ENCODE assay signal across 11 mouse cellular contexts in genomic region chr13:37492115-37493001, GRCm38 (mm10).
DNase-seq lines count a peak whose midpoint lies in the region; ATAC-seq lines count a peak whose summit lies in the region.
"Had no signal": no experiment of that assay in that cellular context is flagged by ENCODE, and none has a peak within 500 bp of the region (broad histone marks: within the 10 kb centered on the region; RNA-seq: fewer than 3 reads in every experiment).

No protein-coding gene starts in this region.

- H3K9me3 ChIP-seq in midbrain, embryonic 11.5 days (ENCODE audit: control insufficient read depth, low read length) = no peaks in the 10 kb centered on the region
- H3K9me3 ChIP-seq in midbrain, embryonic 16.5 days (replicated peaks; ENCODE audit: control insufficient read depth, low read length, poor library complexity, severe bottlenecking) = no peaks in the 10 kb centered on the region
- no peaks in the 10 kb centered on the region for H3K9me3 ChIP-seq in forebrain, embryonic 10.5 days
- H3K9me3 ChIP-seq: forebrain, embryonic 12.5 days; heart, embryonic 13.5 days had no signal

- no peaks in the 10 kb centered on the region for H3K36me3 ChIP-seq in midbrain, embryonic 11.5 days (ENCODE audit: control insufficient read depth, insufficient read depth, low read length)
- H3K36me3 ChIP-seq in midbrain, embryonic 16.5 days (ENCODE audit: control insufficient read depth, insufficient read depth, low read length) = no peaks in the 10 kb centered on the region
- no peaks in the 10 kb centered on the region for H3K36me3 ChIP-seq in forebrain, embryonic 10.5 days (replicated peaks)
- H3K36me3 ChIP-seq: forebrain, embryonic 12.5 days; heart, embryonic 13.5 days had no signal

- H3K4me2 ChIP-seq in midbrain, embryonic 11.5 days = no peak overlapping the region
- no peak overlapping the region for H3K4me2 ChIP-seq in midbrain, embryonic 16.5 days (ENCODE audit: low read length)
- H3K4me2 ChIP-seq: forebrain, embryonic 12.5 days; heart, embryonic 13.5 days; liver, embryonic 11.5 days had no signal

- WGBS in midbrain, embryonic 11.5 days = 75% methylated on average over 11 of the region's 11 CpGs
- WGBS in midbrain, embryonic 16.5 days = 89% methylated on average over 11 of the region's 11 CpGs
- 76% methylated on average over 11 of the region's 11 CpGs for WGBS in forebrain, embryonic 10.5 days

- H3K27ac ChIP-seq in midbrain, embryonic 11.5 days (ENCODE audit: low read depth, low read length) = no peak overlapping the region
- H3K27ac ChIP-seq in midbrain, embryonic 16.5 days (ENCODE audit: low read length) = no peak overlapping the region
- no peak overlapping the region for H3K27ac ChIP-seq in forebrain, embryonic 10.5 days
- H3K27ac ChIP-seq: forebrain, embryonic 12.5 days; heart, embryonic 13.5 days had no signal

- H3K4me1 ChIP-seq in midbrain, embryonic 11.5 days (ENCODE audit: control insufficient read depth, insufficient read depth, low read length) = no peaks in the 10 kb centered on the region
- H3K4me1 ChIP-seq in midbrain, embryonic 16.5 days (ENCODE audit: control insufficient read depth, insufficient read depth, low read length) = no peaks in the 10 kb centered on the region
- peaks cover 4% of the 10 kb centered on the region; the same call in 1 of the 2 replicates for H3K4me1 ChIP-seq in forebrain, embryonic 10.5 days
- H3K4me1 ChIP-seq: forebrain, embryonic 12.5 days had no signal

- peak; percentile 70 for DNase-seq in midbrain, embryonic 11.5 days (ENCODE audit: low spot score, missing footprints)
- peak; percentile 76 for DNase-seq in embryo, embryonic 11 days
- DNase-seq in kidney, postnatal 14 days = peak; percentile 69
- peak; percentile 36 for DNase-seq in yolk sac, embryonic 10.5 days (ENCODE audit: low spot score)
- no peak for DNase-seq in forebrain, embryonic 10.5 days (ENCODE audit: extremely low spot score, low spot score)
- no peak for DNase-seq in T-cell, adult 2 months (ENCODE audit: low spot score)

- H3K27me3 ChIP-seq in midbrain, embryonic 11.5 days (ENCODE audit: control insufficient read depth, insufficient read depth, low read length) = no peaks in the 10 kb centered on the region
- H3K27me3 ChIP-seq in midbrain, embryonic 16.5 days (ENCODE audit: control insufficient read depth, insufficient read depth, low read depth, low read length) = no peaks in the 10 kb centered on the region
- no peaks in the 10 kb centered on the region for H3K27me3 ChIP-seq in forebrain, embryonic 10.5 days (ENCODE audit: poor library complexity, severe bottlenecking)
- H3K27me3 ChIP-seq: forebrain, embryonic 12.5 days; heart, embryonic 13.5 days had no signal

- H3K9ac ChIP-seq in midbrain, embryonic 11.5 days (ENCODE audit: low read length) = no peak overlapping the region
- no peak overlapping the region for H3K9ac ChIP-seq in midbrain, embryonic 16.5 days (ENCODE audit: low read depth, low read length)
- H3K9ac ChIP-seq: forebrain, embryonic 12.5 days; heart, embryonic 13.5 days had no signal

- ATAC-seq in midbrain, embryonic 11.5 days (ENCODE audit: low FRiP score) = no peak
- ATAC-seq in midbrain, embryonic 16.5 days = no peak
- ATAC-seq: inflammation-experienced regulatory T-cells, adult 6 months had no signal

- H3K4me3 ChIP-seq in midbrain, embryonic 11.5 days (ENCODE audit: low read depth, low read length) = no peak overlapping the region
- H3K4me3 ChIP-seq in midbrain, embryonic 16.5 days (ENCODE audit: low read depth, low read length) = no peak overlapping the region
- no peak overlapping the region for H3K4me3 ChIP-seq in forebrain, embryonic 10.5 days
- H3K4me3 ChIP-seq: forebrain, embryonic 12.5 days; heart, embryonic 13.5 days had no signal

Comparison
In these comparisons a context has a peak if more than half of its experiments do, and no peak if none do; other contexts are left out.
1. DNase-seq: peak in midbrain, embryonic 11.5 days (single experiment), embryo, embryonic 11 days (single experiment), kidney, postnatal 14 days (single experiment) and yolk sac, embryonic 10.5 days (single experiment); none in forebrain, embryonic 10.5 days (single experiment) and T-cell, adult 2 months (single experiment).